Mouse (Mus musculus) thymus, adult 2 months (tissue): ENCODE measurements around the gene Rpl27.

Experiments
- CTCF ChIP-seq: fragments of 200-500 bp; IDR thresholded peaks from 2 replicates; pipeline ENCODE4 v1.5.1; 2012; ENCODE audit warnings: mild to moderate bottlenecking, control low read depth, low read length, moderate library complexity, borderline replicate concordance; ENCODE audit not compliant: control insufficient read depth, poor library complexity, insufficient read depth; ENCODE audit errors: extremely low read depth
- POLR2A ChIP-seq: fragments of 200-500 bp; IDR thresholded peaks from 2 replicates; pipeline ENCODE4 v1.6.1; 2012; ENCODE audit warnings: mild to moderate bottlenecking, low read length, control low read depth, moderate library complexity; ENCODE audit not compliant: control insufficient read depth, poor library complexity, insufficient read depth; ENCODE audit errors: extremely low read depth

GRCm38 (mm10) chr11:101416433-101417100 lies 25.5 kb upstream of the Rpl27 start:
- TF ChIP-seq CTCF (no peak), POLR2A (no peak)
